Mouse (Mus musculus): ENCODE results near the gene Olfr693. TPM values are rescaled to one million over a fixed set of nuclear protein-coding genes. Genes with fewer than 3 reads are reported as not detected.

Gene Olfr693
- total RNA-seq (2023), result not detected

DNA sequence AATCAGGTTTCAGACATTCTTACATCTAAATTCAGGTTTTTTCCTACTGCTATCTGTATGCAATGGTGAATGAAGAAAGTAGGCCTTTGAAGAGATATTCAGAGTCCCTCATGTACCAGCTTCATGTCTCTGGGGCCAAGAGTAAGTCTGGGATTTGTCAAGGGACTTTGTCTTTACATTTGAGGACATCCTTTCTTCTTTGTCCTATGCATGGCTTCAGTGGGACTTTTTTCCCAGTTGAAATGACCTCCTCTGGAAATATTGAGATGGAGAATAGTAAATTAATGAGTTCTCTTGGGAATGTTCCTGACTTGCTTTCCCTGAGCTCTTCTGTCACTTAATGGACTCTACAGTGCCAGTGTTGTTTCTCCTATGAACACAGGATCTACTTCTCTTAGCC lies at the start of gene Olfr693:
Gene Olfr693, minus strand, starts transcription at position 101 of the 400 bp plus-strand sequence.

DNA sequence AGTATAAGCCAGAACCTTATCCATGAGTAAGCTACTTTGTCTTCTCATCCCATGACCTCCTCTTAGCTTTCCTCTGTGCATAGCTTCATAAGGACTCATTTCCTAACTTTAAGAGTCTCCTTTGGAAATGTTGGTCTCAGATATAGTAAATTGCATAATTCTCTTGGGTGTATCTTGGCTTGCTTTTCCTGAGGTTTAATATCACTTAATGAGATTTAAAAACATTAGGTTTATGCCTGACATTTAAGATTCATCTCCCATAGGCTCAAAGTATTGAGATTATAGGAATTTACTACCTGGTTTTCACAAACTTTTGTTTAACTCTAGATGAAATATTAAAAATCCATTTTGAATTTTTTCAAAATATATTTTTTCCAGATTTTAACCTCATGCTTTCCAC lies 35.9 kb upstream of the Olfr693 start, which contains the start of gene Olfr695:
Gene Olfr695, minus strand, starts transcription at position 101 of the 400 bp plus-strand sequence.

DNA sequence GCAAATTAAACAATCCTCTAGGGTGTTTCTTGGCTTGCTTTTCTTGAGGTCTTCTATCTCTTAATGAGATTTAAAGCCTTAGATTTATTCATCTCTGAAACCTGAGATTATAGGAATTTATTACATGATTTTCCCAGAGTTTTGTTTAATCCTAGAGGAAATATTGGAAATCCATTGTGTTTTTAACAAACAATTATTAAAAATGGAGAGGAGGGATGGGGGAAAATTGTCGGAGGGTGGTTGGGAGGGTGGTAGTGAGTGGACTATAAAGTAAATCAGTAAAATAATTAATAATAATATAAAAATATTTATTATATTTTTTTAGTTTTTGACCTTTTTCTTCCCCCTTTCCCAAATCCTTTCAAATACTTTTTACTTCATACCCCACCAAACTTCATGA lies 11.3 kb upstream of the Olfr693 start, which contains the start of gene Olfr694:
Gene Olfr694, minus strand, starts transcription at position 101 of the 400 bp plus-strand sequence.

Other genes with a start within 250 kb of the Olfr693 start
- gene Olfr694, start 11.2 kb upstream of the Olfr693 start, total RNA-seq (2023), result not detected
- gene Olfr695, start 35.8 kb upstream of the Olfr693 start, total RNA-seq (2023), result not detected
- not detected for gene Olfr697, start 61.9 kb upstream of the Olfr693 start, total RNA-seq (2023)
- not detected for gene Olfr698, start 74.8 kb upstream of the Olfr693 start, total RNA-seq (2023)
- gene Olfr699, start 112.6 kb upstream of the Olfr693 start, total RNA-seq (2023), result not detected
- gene Olfr700, start 128.2 kb upstream of the Olfr693 start, total RNA-seq (2023), result not detected
- not detected for gene Olfr701, start 133.5 kb upstream of the Olfr693 start, total RNA-seq (2023)
- not detected for gene Olfr702, start 153.3 kb upstream of the Olfr693 start, total RNA-seq (2023)
- gene Olfr703, start 162.8 kb upstream of the Olfr693 start, total RNA-seq (2023), result not detected
- not detected for gene Olfr704, start 182.6 kb upstream of the Olfr693 start, total RNA-seq (2023)
- gene Olfr705, start 196.3 kb upstream of the Olfr693 start, total RNA-seq (2023), result not detected
- gene Olfr706, start 207.6 kb upstream of the Olfr693 start, total RNA-seq (2023), result not detected
- gene Olfr707, start 220.7 kb upstream of the Olfr693 start, total RNA-seq (2023), result not detected
- not detected for gene Olfr1532-ps1, start 227.4 kb upstream of the Olfr693 start, total RNA-seq (2023)